Mouse (Mus musculus) adrenal gland, adult (tissue): ENCODE measurements around the gene Amdhd2.

Experiments
- DNase-seq, 2 experiments: peaks; one replicate each; pipeline ENCODE4 v3.0.0; 2022 to 2023; ENCODE audit warnings: low spot score in 1 of 2; ENCODE audit not compliant: inconsistent age in 2 of 2

The Amdhd2 gene

GRCm38 (mm10) chr17:24163176-24163962 is at the start of gene Amdhd2:
Gene Amdhd2, minus strand, starts transcription at chr17:24163766.
- DNase-seq, result peak; percentile 97 to 99

- DNase-seq, result no peak
Observed at GRCm38 (mm10) chr17:24213186-24213585, 49.6 kb upstream of the Amdhd2 start.

- no peak for DNase-seq
Observed at GRCm38 (mm10) chr17:24212441-24213018, 49.0 kb upstream of the Amdhd2 start.

- DNase-seq, result peak; percentile 77 to 85
Observed at GRCm38 (mm10) chr17:24211631-24212440, 48.3 kb upstream of the Amdhd2 start.

- DNase-seq, result no peak
Observed at GRCm38 (mm10) chr17:24210591-24210990, 47.0 kb upstream of the Amdhd2 start.

- DNase-seq, result no peak
Observed at GRCm38 (mm10) chr17:24209916-24210240, 46.3 kb upstream of the Amdhd2 start.

- peak in 1 of 2 experiments; percentile 58 for DNase-seq
Observed at GRCm38 (mm10) chr17:24209043-24209915, 45.7 kb upstream of the Amdhd2 start, which contains the start of gene Ntn3. Gene Ntn3, minus strand, starts transcription at chr17:24209531.

GRCm38 (mm10) chr17:24208641-24209042 is 45.1 kb upstream of the Amdhd2 start:
- peak in 1 of 2 experiments; percentile 81 for DNase-seq

GRCm38 (mm10) chr17:24207768-24208640 is 44.4 kb upstream of the Amdhd2 start:
- peak in 1 of 2 experiments; percentile 27 for DNase-seq

GRCm38 (mm10) chr17:24206451-24207351 is 43.1 kb upstream of the Amdhd2 start:
- DNase-seq, result peak; percentile 72 to 83

- no peak for DNase-seq
Observed at GRCm38 (mm10) chr17:24205908-24206361, 42.4 kb upstream of the Amdhd2 start.

GRCm38 (mm10) chr17:24205284-24205888 is 41.8 kb upstream of the Amdhd2 start, which contains the start of gene Tbc1d24:
Gene Tbc1d24, minus strand, starts transcription at chr17:24205562.
- DNase-seq, result peak; percentile 97 to 98

- peak; percentile 39 to 78 for DNase-seq
Observed at GRCm38 (mm10) chr17:24204846-24205245, 41.3 kb upstream of the Amdhd2 start.

- peak in 1 of 2 experiments; percentile 75 for DNase-seq
Observed at GRCm38 (mm10) chr17:24203611-24204534, 40.3 kb upstream of the Amdhd2 start.

- peak in 1 of 2 experiments; percentile 40 for DNase-seq
Observed at GRCm38 (mm10) chr17:24203068-24203467, 39.5 kb upstream of the Amdhd2 start.

GRCm38 (mm10) chr17:24201092-24201491 is 37.5 kb upstream of the Amdhd2 start:
- DNase-seq, result no peak

GRCm38 (mm10) chr17:24199741-24200140 is 36.2 kb upstream of the Amdhd2 start:
- peak in 1 of 2 experiments; percentile 48 for DNase-seq
